Mouse (Mus musculus) limb, embryonic 10.5 days (tissue): ENCODE measurements around the gene Chchd1. TPM values are rescaled to one million over a fixed set of nuclear protein-coding genes. Genes with fewer than 3 reads are reported as not detected.

Experiments used
- DNase-seq: peaks from one replicate; pipeline ENCODE4 v3.0.0-alpha.2; 2017; ENCODE audit warnings: low spot score
- H3K27ac ChIP-seq: fragments of 300-500 bp; sonication (generic); 2 replicates; pipeline ENCODE4 v1.5.1; 2016; ENCODE audit warnings: mild to moderate bottlenecking
- H3K27me3 ChIP-seq: fragments of 300-500 bp; sonication (generic); 2 replicates; pipeline ENCODE4 v1.6.1; 2016; ENCODE audit warnings: low read depth, mild to moderate bottlenecking; ENCODE audit not compliant: poor library complexity, severe bottlenecking
- H3K36me3 ChIP-seq: fragments of 300-500 bp; sonication (generic); 2 replicates; pipeline ENCODE4 v1.6.1; 2016; ENCODE audit warnings: mild to moderate bottlenecking, moderate library complexity
- H3K4me1 ChIP-seq: fragments of 300-500 bp; sonication (generic); 2 replicates; pipeline ENCODE4 v1.6.1; 2016
- H3K4me3 ChIP-seq: fragments of 300-500 bp; sonication (generic); 2 replicates; pipeline ENCODE4 v1.5.1; 2016; ENCODE audit warnings: mild to moderate bottlenecking, moderate library complexity
- H3K9me3 ChIP-seq: fragments of 300-500 bp; sonication (generic); replicated peaks from 2 replicates; pipeline ENCODE4 v1.6.1; 2016; ENCODE audit warnings: mild to moderate bottlenecking
- WGBS: fragments of 180-500 bp; shearing (Covaris S2); methylation state at CpG from one replicate; pipeline ENCODE4 v1.1.7; 2016; 5-methylcytosine and 5-hydroxymethylcytosine counted together
- polyA plus RNA-seq: library from polyadenylated mRNA; unstranded; fragments of >200 nt; fragmentation: Nextera tagmentation; extraction: Ambion mirVana; gene quantifications from 2 replicates; pipeline ENCODE4 v1.2.1, GENCODE M21; 2016

Gene Chchd1
- polyA plus RNA-seq, 1 experiment from 2014 or later = 238 TPM

DNA sequence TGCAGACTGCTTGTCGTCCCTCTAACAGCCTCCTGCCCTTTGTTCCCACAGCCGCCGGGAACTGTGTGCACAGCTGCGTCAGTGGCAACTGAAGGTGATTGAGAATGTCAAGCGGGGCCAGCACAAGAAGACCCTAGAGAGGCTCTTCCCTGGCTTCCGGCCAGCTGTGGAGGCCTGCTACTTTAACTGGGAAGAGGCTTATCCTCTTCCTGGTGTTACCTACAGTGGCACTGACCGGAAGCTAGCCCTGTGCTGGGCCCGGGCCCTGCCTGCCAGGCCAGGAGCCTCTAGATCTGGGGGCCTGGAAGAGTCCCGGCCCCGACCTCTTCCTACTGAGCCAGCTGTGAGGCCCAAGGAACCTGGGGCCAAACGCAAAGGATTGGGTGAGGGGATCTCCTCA lies 11.0 kb downstream of the Chchd1 start:
- H3K36me3 ChIP-seq = peaks cover 94% of the 10 kb centered on the region
- no peak for DNase-seq
- no peaks in the 10 kb centered on the region for H3K27me3 ChIP-seq
- H3K4me3 ChIP-seq = no peak overlapping the region
- H3K9me3 ChIP-seq = no peaks in the 10 kb centered on the region
- WGBS = 82% methylated on average over 11 of the region's 11 CpGs
- no peak overlapping the region for H3K27ac ChIP-seq
- peaks cover 11% of the 10 kb centered on the region for H3K4me1 ChIP-seq

DNA sequence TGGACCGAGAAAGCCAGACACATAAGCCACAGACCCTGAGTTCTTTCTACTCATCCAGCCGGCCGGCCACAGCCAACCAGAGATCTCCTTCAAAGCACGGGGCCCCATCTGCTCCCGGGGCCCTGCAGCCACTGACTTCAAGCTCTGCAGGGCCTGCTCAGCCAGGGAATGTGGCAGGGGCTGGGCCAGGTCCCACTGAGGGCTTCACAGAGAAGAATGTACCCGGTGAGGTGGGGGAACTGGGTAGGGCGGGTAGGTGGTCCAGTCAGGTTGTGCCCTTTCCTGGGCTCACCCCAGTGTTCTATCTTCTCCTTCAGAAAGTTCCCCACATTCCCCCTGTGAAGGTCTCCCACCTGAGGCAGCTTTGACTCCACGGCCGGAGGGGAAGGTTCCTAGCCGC lies 15.6 kb downstream of the Chchd1 start:
- H3K36me3 ChIP-seq = peaks cover 99% of the 10 kb centered on the region
- no peak overlapping the region for H3K27ac ChIP-seq
- H3K9me3 ChIP-seq = no peaks in the 10 kb centered on the region
- H3K27me3 ChIP-seq = no peaks in the 10 kb centered on the region
- no peak overlapping the region for H3K4me3 ChIP-seq
- WGBS = 94% methylated on average over 10 of the region's 10 CpGs
- no peaks in the 10 kb centered on the region for H3K4me1 ChIP-seq
- DNase-seq = no peak

GRCm38 (mm10) chr14:20719767-20720166 lies 17.0 kb downstream of the Chchd1 start:
- no peaks in the 10 kb centered on the region for H3K4me1 ChIP-seq
- H3K4me3 ChIP-seq = no peak overlapping the region
- H3K27ac ChIP-seq = no peak overlapping the region
- no peaks in the 10 kb centered on the region for H3K9me3 ChIP-seq
- DNase-seq = no peak
- 97% methylated on average over 12 of the region's 12 CpGs for WGBS
- peaks cover 99% of the 10 kb centered on the region for H3K36me3 ChIP-seq
- no peaks in the 10 kb centered on the region for H3K27me3 ChIP-seq

GRCm38 (mm10) chr14:20721371-20721770 lies 18.6 kb downstream of the Chchd1 start:
- DNase-seq = no peak
- no peak overlapping the region for H3K27ac ChIP-seq
- H3K4me1 ChIP-seq = 0 out of 2 replicates have a peak, but pooled peaks cover 4% of the 10 kb centered on the region
- H3K36me3 ChIP-seq = peaks cover 98% of the 10 kb centered on the region
- 97% methylated on average over 4 of the region's 4 CpGs for WGBS
- H3K27me3 ChIP-seq = no peaks in the 10 kb centered on the region
- H3K4me3 ChIP-seq = no peak overlapping the region
- H3K9me3 ChIP-seq = no peaks in the 10 kb centered on the region

DNA sequence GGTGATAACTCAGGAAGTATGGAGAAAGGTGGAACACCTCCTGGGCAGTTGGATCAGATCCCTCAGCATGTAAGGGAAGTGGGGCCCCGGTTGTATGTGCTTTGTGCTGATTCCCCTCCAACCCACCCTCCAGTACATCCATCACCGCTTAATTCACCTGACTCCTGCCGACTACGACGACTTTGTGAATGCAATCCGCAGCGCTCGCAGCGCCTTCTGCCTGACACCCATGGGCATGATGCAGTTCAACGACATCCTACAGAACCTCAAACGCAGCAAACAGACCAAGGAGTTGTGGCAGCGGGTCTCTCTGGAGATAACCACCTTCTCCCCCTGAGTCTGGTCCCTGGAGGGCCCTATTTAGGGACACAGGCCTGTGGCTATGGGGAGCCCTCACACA lies 20.2 kb downstream of the Chchd1 start:
- H3K9me3 ChIP-seq = no peaks in the 10 kb centered on the region
- H3K27ac ChIP-seq = no peak overlapping the region
- 92% methylated on average over 12 of the region's 12 CpGs for WGBS
- no peak overlapping the region for H3K4me3 ChIP-seq
- no peaks in the 10 kb centered on the region for H3K27me3 ChIP-seq
- DNase-seq = no peak
- H3K4me1 ChIP-seq = 0 out of 2 replicates have a peak, but pooled peaks cover 4% of the 10 kb centered on the region
- peaks cover 98% of the 10 kb centered on the region for H3K36me3 ChIP-seq

DNA sequence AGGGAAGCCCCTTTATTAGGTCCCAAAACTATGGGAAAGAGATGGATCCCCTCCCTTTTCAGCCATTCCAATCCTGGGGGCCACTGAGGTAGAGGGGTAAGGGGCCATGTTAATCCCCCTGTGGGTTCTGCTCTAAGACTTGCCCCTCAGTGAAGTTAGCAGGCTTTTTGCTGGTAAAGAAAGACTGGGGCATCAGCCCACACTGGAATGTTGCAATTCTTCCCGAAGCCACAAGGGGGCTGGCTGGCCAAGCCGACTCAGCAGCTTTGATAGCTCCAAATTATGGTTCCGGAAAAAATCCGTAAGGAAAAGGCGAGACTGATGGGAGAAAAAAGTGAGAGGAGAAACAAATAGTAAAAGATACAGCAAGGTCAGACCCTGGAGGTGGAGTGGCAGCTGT lies 21.2 kb downstream of the Chchd1 start:
- DNase-seq = peak; percentile 76
- H3K27me3 ChIP-seq = no peaks in the 10 kb centered on the region
- no peak overlapping the region for H3K27ac ChIP-seq
- H3K4me1 ChIP-seq = 0 out of 2 replicates have a peak, but pooled peaks cover 4% of the 10 kb centered on the region
- H3K9me3 ChIP-seq = no peaks in the 10 kb centered on the region
- H3K36me3 ChIP-seq = peaks cover 98% of the 10 kb centered on the region
- WGBS = 39% methylated on average over 5 of the region's 5 CpGs
- H3K4me3 ChIP-seq = no peak overlapping the region

DNA sequence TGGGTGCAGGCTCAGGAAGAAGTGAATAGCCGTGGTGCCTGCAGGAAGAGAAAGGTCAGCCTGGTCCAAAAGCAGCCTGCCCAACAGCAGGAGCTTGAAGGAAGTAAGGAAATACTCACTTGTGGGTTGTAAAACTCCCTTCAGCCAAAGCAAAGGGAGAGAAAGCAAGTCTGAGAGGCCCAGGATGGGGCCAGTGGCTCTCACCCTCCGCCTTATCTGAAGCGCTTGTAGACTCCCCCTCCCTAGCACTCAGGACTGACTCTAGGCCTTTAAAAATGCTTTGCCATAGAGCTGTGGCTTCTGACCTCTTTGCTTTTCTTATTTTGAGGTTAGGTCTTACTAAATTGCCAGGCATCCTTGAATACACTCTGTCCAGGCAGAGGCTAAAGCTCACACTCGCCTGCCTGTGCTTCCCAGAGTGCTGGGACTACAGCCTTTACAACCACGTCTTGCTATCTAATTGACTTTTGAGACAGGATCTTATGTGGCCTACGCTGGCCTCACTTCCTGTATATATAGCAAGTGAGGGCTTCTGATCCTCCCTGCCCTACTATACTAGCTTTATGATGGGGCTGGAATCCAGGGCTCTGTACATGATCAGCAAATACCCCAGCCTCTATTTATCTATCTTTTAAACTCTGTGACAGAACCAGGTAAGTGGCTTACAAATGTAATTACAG lies 23.0 kb downstream of the Chchd1 start:
- Histone ChIP-seq H3K9me3 (no peaks in the 10 kb centered on the region), H3K4me1 (0 out of 2 replicates have a peak, but pooled peaks cover 4% of the 10 kb centered on the region), H3K36me3 (peaks cover 98% of the 10 kb centered on the region), H3K4me3 (no peak overlapping the region), H3K27me3 (no peaks in the 10 kb centered on the region), H3K27ac (no peak overlapping the region)
- WGBS = 72% methylated on average over 6 of the region's 6 CpGs
- no peak for DNase-seq

DNA sequence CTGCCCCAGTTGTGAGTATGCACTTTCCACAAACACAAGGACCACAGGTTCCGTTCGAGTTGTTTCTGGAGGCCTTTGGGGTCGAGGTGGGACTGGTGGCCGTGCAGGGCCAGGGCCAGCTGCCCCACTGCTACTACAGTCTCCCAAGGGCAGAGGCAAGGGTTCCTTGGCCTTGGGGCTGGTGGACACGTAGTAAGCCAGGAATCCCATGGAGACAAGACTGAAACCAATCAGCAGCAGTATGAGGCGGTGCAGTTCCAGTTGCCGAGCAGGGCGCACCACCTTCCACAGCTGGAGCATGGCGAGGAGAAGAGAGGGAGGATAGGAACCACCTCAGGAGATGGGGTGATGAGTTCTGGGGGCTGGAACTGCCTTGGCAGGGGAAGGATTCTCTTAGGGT lies 27.1 kb downstream of the Chchd1 start:
- no peak for DNase-seq

DNA sequence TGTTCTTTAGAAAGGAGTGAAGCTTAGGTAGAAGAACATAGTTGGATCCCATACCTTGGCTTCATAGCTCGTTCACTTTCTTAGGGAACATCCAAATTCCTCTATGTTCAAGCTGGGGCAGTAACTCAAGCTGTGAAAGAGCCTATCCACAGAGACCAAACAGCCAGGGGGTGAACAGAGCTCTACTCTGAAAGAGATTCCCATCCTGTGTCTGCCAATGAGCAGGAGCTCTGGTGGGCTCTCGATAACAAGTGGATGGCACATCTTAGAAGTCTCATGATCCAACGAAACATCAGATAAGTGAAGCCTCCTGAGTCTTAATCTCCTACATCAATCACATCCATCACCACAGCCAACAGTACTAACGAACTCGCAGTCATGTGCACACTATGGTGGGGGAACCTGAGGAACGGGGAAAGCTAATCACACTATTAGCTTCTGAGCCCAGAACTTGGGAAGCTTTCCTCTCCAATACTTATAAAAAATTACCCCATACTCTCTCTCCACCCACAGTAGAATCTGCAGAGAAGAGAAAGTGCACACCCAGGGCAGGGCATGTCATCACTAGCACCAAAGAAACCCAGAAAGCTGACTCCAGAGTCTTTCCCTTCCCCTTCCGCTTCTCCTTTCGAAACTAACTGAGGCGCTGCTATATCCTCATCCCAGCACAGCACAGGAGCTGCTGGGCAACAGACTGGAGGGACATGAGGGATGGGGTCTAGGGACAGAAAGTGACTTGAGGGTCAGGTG lies 28.2 kb downstream of the Chchd1 start:
- Histone ChIP-seq H3K27me3 (no peaks in the 10 kb centered on the region), H3K9me3 (no peaks in the 10 kb centered on the region), H3K4me3 (no peak overlapping the region), H3K36me3 (peaks cover 76% of the 10 kb centered on the region), H3K4me1 (peaks cover 21% of the 10 kb centered on the region), H3K27ac (no peak overlapping the region)
- no peak for DNase-seq
- WGBS = 88% methylated on average over 9 of the region's 9 CpGs

More for the DNA sequence above, 27.1 kb downstream of the Chchd1 start:
- peaks cover 77% of the 10 kb centered on the region for H3K36me3 ChIP-seq
- H3K4me1 ChIP-seq = peaks cover 20% of the 10 kb centered on the region
- no peak overlapping the region for H3K4me3 ChIP-seq
- H3K9me3 ChIP-seq = no peaks in the 10 kb centered on the region
- 92% methylated on average over 9 of the region's 9 CpGs for WGBS
- H3K27me3 ChIP-seq = no peaks in the 10 kb centered on the region
- no peak overlapping the region for H3K27ac ChIP-seq

GRCm38 (mm10) chr14:20733041-20733951 lies 30.5 kb downstream of the Chchd1 start:
- H3K4me3 ChIP-seq = peak overlapping the region; percentile 94
- H3K27me3 ChIP-seq = no peaks in the 10 kb centered on the region
- WGBS = 53% methylated on average over 12 of the region's 12 CpGs
- DNase-seq = no peak
- peak overlapping the region; percentile 97 for H3K27ac ChIP-seq
- H3K9me3 ChIP-seq = no peaks in the 10 kb centered on the region
- peaks cover 76% of the 10 kb centered on the region for H3K36me3 ChIP-seq
- H3K4me1 ChIP-seq = peaks cover 26% of the 10 kb centered on the region

DNA sequence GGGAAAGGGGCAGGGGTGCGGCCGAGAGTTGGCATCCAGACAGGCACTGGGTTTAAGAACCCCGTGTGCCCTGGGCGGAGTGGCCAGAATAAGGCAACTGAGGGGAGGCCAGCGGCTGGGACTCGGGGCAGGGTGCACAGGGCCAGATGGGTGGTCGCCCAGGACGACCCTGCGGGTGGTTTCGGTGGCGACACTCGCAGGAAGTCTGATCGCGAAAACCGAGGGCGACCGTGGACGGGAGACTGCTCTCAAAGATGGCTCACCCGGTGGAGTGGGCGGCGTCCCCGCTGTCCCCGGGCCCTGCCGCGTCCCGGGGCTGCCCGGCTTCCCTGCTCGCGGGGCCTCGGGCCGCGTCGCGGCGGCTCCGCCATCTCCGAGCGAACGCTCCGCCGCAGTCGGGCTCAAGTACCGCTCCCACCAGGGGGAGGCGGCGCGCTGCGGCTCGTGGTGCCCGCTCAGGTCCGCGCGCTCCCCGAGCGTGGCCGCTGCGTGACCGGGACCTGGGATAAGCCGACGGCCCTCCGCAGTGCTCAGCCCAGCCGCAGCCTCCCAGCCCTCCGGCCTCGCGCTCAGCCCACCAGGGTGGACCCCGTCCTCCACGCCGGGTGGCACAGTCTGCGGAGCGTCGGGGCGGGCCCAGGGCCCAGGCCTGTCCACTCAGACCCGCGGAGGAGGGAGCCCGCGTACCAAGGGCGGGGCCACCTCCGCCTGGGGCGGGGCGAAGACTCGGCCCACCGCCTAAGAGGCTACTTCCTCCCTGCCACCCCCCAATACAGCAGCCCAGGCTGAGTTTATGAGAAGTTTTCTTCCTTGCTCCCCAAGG lies 31.4 kb downstream of the Chchd1 start, which contains the start of gene Ndst2:
Gene Ndst2, minus strand, starts transcription at position 611 of the 823 bp plus-strand sequence.
- no peaks in the 10 kb centered on the region for H3K27me3 ChIP-seq
- DNase-seq = peak; percentile 91
- peak within 1 kb of the TSS; percentile 94 for H3K4me3 ChIP-seq
- under 1% methylated on average over 80 of the region's 81 CpGs for whole genome bisulfite sequencing
- no peaks in the 10 kb centered on the region for H3K9me3 ChIP-seq
- H3K36me3 ChIP-seq = peaks cover 76% of the 10 kb centered on the region
- H3K27ac ChIP-seq = peak within 1 kb of the TSS; percentile 97
- H3K4me1 ChIP-seq = peaks cover 26% of the 10 kb centered on the region

DNA sequence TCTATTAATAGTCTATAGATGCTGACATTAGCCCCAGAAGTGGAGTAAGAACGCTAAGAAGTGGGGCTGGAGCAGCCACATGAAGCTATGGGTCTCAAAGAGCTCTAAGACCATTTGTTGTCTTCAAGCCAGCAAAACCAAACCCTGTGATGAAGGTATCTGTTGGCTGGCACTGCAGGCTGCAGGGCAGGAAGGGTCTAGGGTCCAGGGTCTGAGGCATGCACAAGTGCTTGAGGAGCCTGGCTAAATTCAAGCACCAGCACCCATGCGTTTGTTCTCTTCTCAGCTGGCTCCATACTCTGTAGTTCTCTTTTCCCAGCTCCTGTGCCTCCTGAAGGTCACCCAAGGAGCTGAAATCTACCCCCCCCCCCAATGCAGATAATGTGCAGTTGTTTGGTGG lies 32.2 kb downstream of the Chchd1 start:
- DNase-seq = no peak
- 79% methylated on average over 2 of the region's 2 CpGs for WGBS
- H3K27me3 ChIP-seq = no peaks in the 10 kb centered on the region
- peak overlapping the region; percentile 97 for H3K27ac ChIP-seq
- peaks cover 26% of the 10 kb centered on the region for H3K4me1 ChIP-seq
- H3K36me3 ChIP-seq = peaks cover 76% of the 10 kb centered on the region
- no peaks in the 10 kb centered on the region for H3K9me3 ChIP-seq
- peak overlapping the region; percentile 94; the same call in 1 of the 2 replicates for H3K4me3 ChIP-seq
